Comparison of ENCODE assay signal across 8 mouse cellular contexts in genomic region chr7:81523008-81523662, GRCm38 (mm10). TPM values are rescaled to one million over a fixed set of nuclear protein-coding genes. Genes with fewer than 3 reads are reported as not detected.
A peak's percentile ranks its signal among the peaks of the same experiment; 100 is the strongest.
DNase-seq lines count a peak whose midpoint lies in the region; ATAC-seq lines count a peak whose summit lies in the region.

No protein-coding gene starts in this region.

- peak; percentile 99 for ATAC-seq in embryonic facial prominence, embryonic 14.5 days (ENCODE audit: low read depth)
- ATAC-seq in kidney, embryonic 14.5 days (ENCODE audit: low FRiP score, low TSS enrichment) = peak; percentile 98
- peak; percentile 97 for ATAC-seq in limb, embryonic 15.5 days (ENCODE audit: insufficient number of reproducible peaks, low FRiP score, low TSS enrichment, low read depth)

- peaks cover 11% of the 10 kb centered on the region for H3K4me1 ChIP-seq in embryonic facial prominence, embryonic 14.5 days (ENCODE audit: control insufficient read depth, insufficient read depth, low read length)
- H3K4me1 ChIP-seq in kidney, embryonic 14.5 days (ENCODE audit: control insufficient read depth, insufficient read depth, low read length) = peaks cover 10% of the 10 kb centered on the region
- peaks cover 8% of the 10 kb centered on the region; the same call in 1 of the 2 replicates for H3K4me1 ChIP-seq in limb, embryonic 15.5 days

- peaks cover 24% of the 10 kb centered on the region for H3K36me3 ChIP-seq in embryonic facial prominence, embryonic 14.5 days (ENCODE audit: control insufficient read depth, insufficient read depth, low read length)
- H3K36me3 ChIP-seq in kidney, embryonic 14.5 days (ENCODE audit: control insufficient read depth, insufficient read depth, low read length) = peaks cover 17% of the 10 kb centered on the region
- peaks cover 10% of the 10 kb centered on the region for H3K36me3 ChIP-seq in limb, embryonic 15.5 days

- peak overlapping the region; percentile 59 for H3K4me3 ChIP-seq in embryonic facial prominence, embryonic 14.5 days (ENCODE audit: low read depth, low read length)
- H3K4me3 ChIP-seq in kidney, embryonic 14.5 days (ENCODE audit: low read length) = peak overlapping the region; percentile 68
- peak overlapping the region; percentile 64 for H3K4me3 ChIP-seq in limb, embryonic 15.5 days

- H3K9ac ChIP-seq in embryonic facial prominence, embryonic 14.5 days (ENCODE audit: low read depth, low read length) = peak overlapping the region; percentile 78
- H3K9ac ChIP-seq in kidney, embryonic 14.5 days (ENCODE audit: low read depth, low read length) = peak overlapping the region; percentile 67
- H3K9ac ChIP-seq in limb, embryonic 15.5 days = peak overlapping the region; percentile 69

- H3K27ac ChIP-seq in embryonic facial prominence, embryonic 14.5 days (replicated peaks; ENCODE audit: low read depth, low read length) = peak overlapping the region; percentile 95
- H3K27ac ChIP-seq in kidney, embryonic 14.5 days (ENCODE audit: low read depth, low read length) = peak overlapping the region; percentile 92
- H3K27ac ChIP-seq in limb, embryonic 15.5 days = peak overlapping the region; percentile 96

- peak overlapping the region; percentile 89 for H3K4me2 ChIP-seq in embryonic facial prominence, embryonic 14.5 days (ENCODE audit: low read depth, low read length)
- peak overlapping the region; percentile 87 for H3K4me2 ChIP-seq in kidney, embryonic 14.5 days (replicated peaks; ENCODE audit: low read depth, low read length)
- peak overlapping the region; percentile 60 for H3K4me2 ChIP-seq in limb, embryonic 15.5 days

- under 1% methylated on average over 31 of the region's 31 CpGs for WGBS in embryonic facial prominence, embryonic 14.5 days
- WGBS in kidney, embryonic 14.5 days = under 1% methylated on average over 31 of the region's 31 CpGs
- WGBS in limb, embryonic 15.5 days = under 1% methylated on average over 31 of the region's 31 CpGs

- H3K27me3 ChIP-seq in embryonic facial prominence, embryonic 14.5 days (replicated peaks; ENCODE audit: control insufficient read depth, insufficient read depth, low read length) = no peaks in the 10 kb centered on the region
- H3K27me3 ChIP-seq in kidney, embryonic 14.5 days (ENCODE audit: control insufficient read depth, insufficient read depth, low read length) = no peaks in the 10 kb centered on the region
- H3K27me3 ChIP-seq in limb, embryonic 15.5 days = no peaks in the 10 kb centered on the region

- no peaks in the 10 kb centered on the region for H3K9me3 ChIP-seq in embryonic facial prominence, embryonic 14.5 days (ENCODE audit: control insufficient read depth, low read length)
- no peaks in the 10 kb centered on the region for H3K9me3 ChIP-seq in kidney, embryonic 14.5 days (ENCODE audit: control insufficient read depth, low read length)
- H3K9me3 ChIP-seq in limb, embryonic 15.5 days = no peaks in the 10 kb centered on the region

- peak; percentile 91 for DNase-seq in 3T3-L1 (ENCODE audit: low read depth, low spot score)
- DNase-seq in adrenal gland, postnatal 4 days (ENCODE audit: low spot score in 2 of 2) = peak; percentile 61 to 70
- DNase-seq in embryonic facial prominence, embryonic 14.5 days (ENCODE audit: low spot score) = peak; percentile 99
- peak; percentile 86 to 87 for DNase-seq in heart, adult 9 months (ENCODE audit: low spot score in 2 of 2)
- peak; percentile 41 to 70 for DNase-seq in monocyte, adult 2 months (ENCODE audit: low read depth in 1 of 2, low spot score in 2 of 2)
- DNase-seq in spleen, postnatal 36 days (ENCODE audit: low spot score in 2 of 2) = peak; percentile 87 to 90

RNA-seq across cellular contexts. Expression of gene BC048679, which starts 25.1 kb away (rescaled TPM):
- total RNA-seq in adrenal gland, postnatal 4 days (2021) = not detected
- polyA plus RNA-seq in embryonic facial prominence, embryonic 14.5 days (2014; fragmentation: Nextera tagmentation; extraction: Ambion mirVana) = not detected in 2 replicates
- polyA plus RNA-seq in kidney, embryonic 14.5 days (2014; fragmentation: Nextera tagmentation; extraction: Ambion mirVana) = not detected in 2 replicates
- not detected in 2 replicates for polyA plus RNA-seq in limb, embryonic 15.5 days (2015; fragmentation: Nextera tagmentation; extraction: Ambion mirVana)

RNA-seq across cellular contexts. Expression of gene Ap3b2, which starts 29.4 kb away (rescaled TPM):
- 10 to 100 TPM; 15.3 to 19.2 TPM for total RNA-seq in adrenal gland, postnatal 4 days (2021)
- polyA plus RNA-seq in embryonic facial prominence, embryonic 14.5 days (2014; fragmentation: Nextera tagmentation; extraction: Ambion mirVana) = 4.9 and 7.2 TPM in 2 replicates
- polyA plus RNA-seq in kidney, embryonic 14.5 days (2014; fragmentation: Nextera tagmentation; extraction: Ambion mirVana) = 0.67 and 0.92 TPM in 2 replicates
- 0.24 TPM in 2 replicates for polyA plus RNA-seq in limb, embryonic 15.5 days (2015; fragmentation: Nextera tagmentation; extraction: Ambion mirVana)

RNA-seq across cellular contexts. Expression of gene Fsd2, which starts 43.6 kb away (rescaled TPM):
- 1 to 10 TPM; 2.4 to 4.5 TPM for total RNA-seq in adrenal gland, postnatal 4 days (2021)
- 3.7 and 5.0 TPM in 2 replicates for polyA plus RNA-seq in embryonic facial prominence, embryonic 14.5 days (2014; fragmentation: Nextera tagmentation; extraction: Ambion mirVana)
- polyA plus RNA-seq in kidney, embryonic 14.5 days (2014; fragmentation: Nextera tagmentation; extraction: Ambion mirVana) = 0.10 TPM in 1 of 2 replicates, not detected in the other
- polyA plus RNA-seq in limb, embryonic 15.5 days (2015; fragmentation: Nextera tagmentation; extraction: Ambion mirVana) = 1.7 and 6.6 TPM in 2 replicates

RNA-seq across cellular contexts. Expression of gene Whamm, which starts 47.9 kb away (rescaled TPM):
- total RNA-seq in adrenal gland, postnatal 4 days (2021) = 10 to 100 TPM; 18.8 to 21.5 TPM
- polyA plus RNA-seq in embryonic facial prominence, embryonic 14.5 days (2014; fragmentation: Nextera tagmentation; extraction: Ambion mirVana) = 6.9 and 7.3 TPM in 2 replicates
- polyA plus RNA-seq in kidney, embryonic 14.5 days (2014; fragmentation: Nextera tagmentation; extraction: Ambion mirVana) = 7.0 and 8.2 TPM in 2 replicates
- polyA plus RNA-seq in limb, embryonic 15.5 days (2015; fragmentation: Nextera tagmentation; extraction: Ambion mirVana) = 4.6 TPM in 2 replicates

Comparison
In these comparisons a context has a peak if more than half of its experiments do, and no peak if none do; other contexts are left out.
1. Peak in every context shown above with its lines: DNase-seq, ATAC-seq, H3K4me3 ChIP-seq and H3K27ac ChIP-seq.